Mouse (Mus musculus) layer of hippocampus, postnatal 36 days (tissue): ENCODE results near the gene Kcnd3. TPM values are rescaled to one million over a fixed set of nuclear protein-coding genes. Genes with fewer than 3 reads are reported as not detected.

ENCODE experiments used
- total RNA-seq, 2 experiments: library from RNA; stranded (reverse); gene quantifications; 2 replicates each; pipeline ENCODE4 v1.2.3; 2021

Gene Kcnd3
- total RNA-seq, 2 experiments from 2014 or later, result 55.8 to 56.4 TPM

Other genes with a start within 250 kb of the Kcnd3 start
- gene Ddx20, start 235.2 kb downstream of the Kcnd3 start, total RNA-seq, result 10 to 100 TPM; 11.1 to 11.9 TPM